Mouse (Mus musculus) kidney, postnatal 36 days (tissue): Measurements from ENCODE around the gene Tesc.

ENCODE experiments used
- DNase-seq, 2 experiments: peaks; one replicate each; pipeline ENCODE4 v3.0.0; 2021 to 2022; ENCODE audit warnings: mixed read lengths in 2 of 2

Gene Tesc

DNA sequence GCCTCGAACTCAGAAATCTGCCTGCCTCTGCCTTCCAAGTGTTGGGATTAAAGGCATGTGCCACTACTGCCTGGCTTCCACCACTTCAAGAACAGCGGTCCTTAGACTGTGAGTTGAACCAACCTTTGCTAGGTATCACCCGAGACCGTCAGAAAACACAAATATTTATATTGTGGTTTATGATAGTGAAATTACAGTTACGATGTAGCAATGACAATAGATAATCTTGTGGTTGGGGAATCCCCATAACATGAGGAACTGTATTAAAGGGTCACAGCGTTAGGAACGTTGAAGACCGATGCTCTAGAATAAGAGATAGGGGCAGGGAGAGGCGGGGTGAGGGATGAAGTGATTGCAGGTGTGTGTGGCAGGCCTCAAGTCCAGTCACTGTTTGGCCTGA lies 17.8 kb downstream of the Tesc start:
- no peak for DNase-seq

DNA sequence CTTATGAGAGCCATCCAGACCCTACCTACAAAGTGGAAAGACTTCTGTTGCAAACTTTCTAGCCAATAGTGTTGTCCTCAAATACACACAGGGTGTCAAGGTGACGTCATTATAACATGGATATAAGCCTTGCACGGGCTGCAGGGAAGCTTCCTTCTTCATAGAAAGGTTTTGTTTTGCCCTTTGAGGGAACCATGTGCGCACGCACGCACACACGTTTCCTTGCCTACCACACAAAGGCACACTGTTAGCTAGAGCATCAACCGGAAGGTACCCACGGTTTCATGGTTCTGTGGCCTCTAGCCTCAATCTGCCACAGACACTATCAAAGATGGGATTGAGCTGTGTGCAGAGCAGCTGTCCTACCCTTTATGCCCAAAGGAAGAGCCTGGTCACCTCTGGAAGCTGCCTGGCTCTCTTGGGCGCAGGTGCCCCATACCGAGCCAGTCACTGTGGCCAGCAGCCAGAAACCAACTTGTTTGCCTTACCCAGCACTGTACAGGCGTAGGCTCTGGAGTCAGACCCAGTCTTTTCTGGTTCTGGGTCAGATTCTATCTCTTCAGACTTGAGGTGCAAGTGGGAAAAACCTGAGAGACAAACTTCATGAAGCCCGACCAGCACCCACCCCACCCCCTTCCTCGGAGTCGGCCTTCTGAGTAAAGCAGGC lies 19.7 kb downstream of the Tesc start:
- DNase-seq: peak in 1 of 2 experiments; percentile 57

DNA sequence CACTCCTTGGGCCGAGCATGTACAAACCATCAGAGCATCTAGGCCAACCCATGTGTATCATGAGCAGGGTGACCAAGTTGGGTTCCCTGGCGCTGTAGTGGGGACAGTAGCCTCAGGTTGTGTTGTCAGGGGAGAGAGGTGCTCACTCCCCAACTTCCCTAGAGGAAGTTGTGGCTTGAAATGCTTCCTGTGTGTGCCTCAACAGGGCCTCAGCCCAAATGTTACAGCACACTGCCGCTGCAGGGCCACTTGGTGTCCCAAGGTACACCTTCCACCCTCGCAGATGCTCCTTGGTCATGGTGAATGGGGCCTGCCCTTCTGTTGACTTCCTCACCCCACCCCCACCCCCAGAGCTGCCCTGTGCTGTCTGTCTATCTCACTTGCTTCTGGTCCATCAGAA lies 20.9 kb downstream of the Tesc start:
- DNase-seq: no peak

DNA sequence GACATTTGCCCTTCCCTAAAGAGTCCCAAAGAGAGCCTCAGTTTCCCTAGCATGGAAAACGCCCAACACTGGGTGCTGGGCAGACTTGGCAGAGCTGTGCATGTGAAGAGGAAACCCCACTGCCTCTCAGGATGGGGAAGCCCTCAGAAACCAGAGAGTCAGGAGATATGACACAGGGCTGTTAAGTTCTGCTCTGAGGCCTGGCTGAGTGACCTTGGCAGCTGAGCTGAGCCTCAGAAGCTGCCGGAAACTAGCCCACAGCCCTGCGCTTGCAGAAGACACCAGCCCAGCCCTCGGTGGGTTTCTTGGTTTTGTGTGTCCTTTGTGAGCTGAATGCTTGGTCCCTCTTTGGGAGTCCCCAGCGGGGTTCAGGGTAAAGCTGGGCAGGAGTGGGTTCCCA lies 21.4 kb downstream of the Tesc start:
- no peak for DNase-seq

DNA sequence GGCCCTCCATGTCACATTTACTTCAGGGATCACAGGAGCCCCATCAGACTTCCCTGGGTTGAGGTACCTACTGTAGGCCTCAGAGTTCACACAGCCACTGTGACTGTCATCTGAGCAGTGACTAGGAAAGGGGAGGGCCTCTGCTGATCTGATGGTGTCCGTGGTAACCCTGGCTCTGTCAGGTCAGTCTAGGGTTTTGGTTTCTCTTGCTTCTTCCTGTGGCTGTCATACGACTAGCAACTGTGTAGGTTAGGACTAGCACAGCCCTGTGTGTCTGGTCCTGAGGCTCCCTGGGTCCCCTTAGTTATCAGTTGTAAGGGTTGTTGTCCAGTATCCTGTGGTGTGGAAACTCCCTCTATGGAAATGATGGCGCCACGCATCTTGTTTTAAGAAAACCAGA lies 23.2 kb downstream of the Tesc start:
- DNase-seq: no peak

DNA sequence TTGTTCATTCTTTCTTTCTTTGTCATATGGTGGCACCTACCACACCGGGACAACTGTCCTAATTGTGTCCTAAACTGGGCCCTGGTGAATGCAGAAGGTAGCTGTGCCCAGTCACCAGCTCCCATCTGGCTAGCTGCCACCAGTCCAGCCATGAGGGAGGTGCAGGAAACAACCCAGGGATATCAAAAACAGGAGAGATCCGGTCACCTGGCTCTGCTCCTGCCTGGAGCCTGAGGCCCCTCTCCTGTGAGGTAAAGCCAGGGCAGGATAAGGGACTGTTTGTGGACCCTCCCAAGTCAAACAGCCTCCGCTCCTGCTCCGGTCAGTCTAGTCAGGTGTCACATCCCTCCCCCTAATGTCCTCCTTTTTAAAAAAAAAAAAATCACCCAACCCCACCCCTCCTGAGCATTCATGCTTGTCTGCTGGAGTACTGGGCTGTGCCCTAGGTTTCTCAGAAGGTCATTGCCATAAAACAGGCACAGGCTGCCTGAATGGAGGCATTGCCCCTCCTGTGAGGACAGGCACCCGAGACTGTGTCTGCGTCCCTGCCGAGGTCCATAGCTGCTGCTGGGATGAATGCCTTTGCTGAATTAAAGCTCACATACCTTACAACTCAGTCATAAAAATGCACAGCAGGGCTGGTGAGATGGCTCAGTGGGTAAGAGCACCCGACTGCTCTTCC lies 24.6 kb downstream of the Tesc start:
- DNase-seq: peak; percentile 86 to 89

DNA sequence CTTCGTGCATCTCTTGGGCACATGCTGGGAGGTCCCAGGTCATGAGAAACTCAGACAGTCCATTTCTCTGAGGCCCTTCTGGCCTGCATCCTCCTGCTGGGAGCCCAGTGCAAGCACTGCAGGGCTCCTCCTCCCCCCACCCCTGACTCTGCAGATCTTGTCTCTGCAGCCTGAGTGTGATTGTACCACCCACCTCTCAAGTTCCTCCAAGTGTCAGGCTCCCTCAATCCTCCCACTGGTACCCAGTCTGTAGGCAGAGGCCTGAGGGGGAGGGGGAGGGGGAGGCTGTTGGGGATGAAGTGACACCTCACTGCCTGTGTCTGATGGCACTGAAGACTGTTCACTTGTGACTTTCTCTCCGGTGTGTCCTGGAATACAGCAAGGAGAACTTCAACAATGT lies 25.7 kb downstream of the Tesc start:
- no peak for DNase-seq

DNA sequence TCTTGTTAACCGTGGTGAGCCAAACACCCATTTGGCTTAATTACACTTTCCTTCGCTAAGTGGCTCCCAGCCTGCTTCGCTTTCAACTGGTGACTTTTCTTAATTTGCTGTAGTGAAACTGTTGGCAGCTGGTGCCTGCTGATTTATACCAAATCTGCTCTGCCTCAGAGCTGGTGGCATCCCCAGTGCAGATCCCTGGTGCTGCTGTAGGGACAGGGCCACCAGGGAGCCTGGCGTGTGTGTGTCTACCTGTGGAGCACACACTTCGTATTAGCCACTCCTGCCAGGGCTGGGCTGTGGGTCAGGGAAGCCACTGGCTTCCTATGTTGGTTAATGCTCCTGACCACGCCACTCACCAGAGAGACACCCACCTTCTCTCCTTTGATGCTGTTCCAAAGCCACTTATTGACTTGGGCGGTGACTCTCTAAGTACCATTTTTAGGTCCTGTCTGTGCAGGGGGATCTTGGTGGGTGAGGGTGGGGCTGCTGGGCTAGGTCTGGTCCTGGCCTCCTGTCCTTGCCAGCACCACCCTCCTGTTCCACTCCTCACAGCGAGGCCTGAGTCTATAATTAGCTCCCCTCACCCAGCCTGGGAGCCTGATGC lies 30.1 kb downstream of the Tesc start:
- DNase-seq: no peak

DNA sequence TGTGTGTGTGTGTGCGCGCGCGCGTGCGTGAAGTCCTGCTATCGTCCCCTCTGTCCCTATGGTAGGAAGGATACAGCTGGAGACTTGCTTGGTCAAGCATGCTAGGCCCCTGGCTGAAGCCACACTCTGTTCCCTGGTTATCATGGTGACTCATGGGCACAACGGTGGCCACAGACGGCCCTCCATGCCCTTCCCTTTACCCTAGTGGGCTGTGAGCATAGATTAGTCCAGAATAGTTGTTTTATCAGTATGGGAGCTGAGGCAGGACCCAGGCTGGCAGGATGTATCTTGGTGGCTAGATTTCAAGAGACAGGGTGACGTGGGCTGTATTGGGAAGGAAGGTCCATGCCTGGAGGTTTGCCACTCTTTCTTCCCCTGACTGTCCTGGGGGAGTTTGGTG lies 31.3 kb downstream of the Tesc start:
- no peak for DNase-seq

DNA sequence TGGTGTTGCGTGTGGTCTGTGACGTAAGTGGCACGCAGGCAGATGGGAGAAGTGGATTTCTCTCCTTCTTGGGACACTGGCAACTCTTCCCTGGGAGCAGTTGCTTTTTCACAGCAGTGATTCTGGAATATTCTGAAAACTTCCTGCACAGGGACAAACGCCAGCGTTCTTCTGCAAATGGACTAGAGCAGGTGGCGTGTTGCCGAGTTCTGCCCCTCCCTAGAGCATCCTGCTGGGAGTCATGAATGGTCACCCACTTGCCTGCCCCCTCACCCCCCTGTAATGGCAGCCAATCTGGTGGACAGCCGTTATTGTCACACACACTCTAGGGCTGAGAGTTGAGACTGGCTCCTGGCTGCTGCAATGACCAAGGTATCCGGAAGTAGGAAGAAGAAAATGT lies 32.1 kb downstream of the Tesc start:
- no peak for DNase-seq

DNA sequence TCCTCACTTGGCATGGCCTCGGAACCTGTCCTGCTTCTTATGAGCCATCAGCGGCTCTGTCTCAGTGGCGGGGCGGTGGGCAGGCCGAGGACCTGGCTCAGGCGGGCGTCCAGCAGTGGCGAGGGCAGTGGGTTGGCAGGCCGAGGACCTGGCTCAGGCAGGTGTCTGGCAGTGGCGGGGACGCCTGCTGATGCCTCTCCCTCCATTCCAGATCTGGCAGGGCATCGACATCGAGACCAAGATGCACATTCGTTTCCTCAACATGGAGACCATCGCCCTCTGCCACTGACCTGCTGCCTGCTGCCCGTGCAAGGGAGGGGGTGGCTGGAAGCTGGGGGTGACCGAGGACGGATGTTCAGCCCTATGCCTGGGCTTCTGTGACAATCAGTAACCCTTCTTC lies 33.8 kb downstream of the Tesc start:
- no peak for DNase-seq

DNA sequence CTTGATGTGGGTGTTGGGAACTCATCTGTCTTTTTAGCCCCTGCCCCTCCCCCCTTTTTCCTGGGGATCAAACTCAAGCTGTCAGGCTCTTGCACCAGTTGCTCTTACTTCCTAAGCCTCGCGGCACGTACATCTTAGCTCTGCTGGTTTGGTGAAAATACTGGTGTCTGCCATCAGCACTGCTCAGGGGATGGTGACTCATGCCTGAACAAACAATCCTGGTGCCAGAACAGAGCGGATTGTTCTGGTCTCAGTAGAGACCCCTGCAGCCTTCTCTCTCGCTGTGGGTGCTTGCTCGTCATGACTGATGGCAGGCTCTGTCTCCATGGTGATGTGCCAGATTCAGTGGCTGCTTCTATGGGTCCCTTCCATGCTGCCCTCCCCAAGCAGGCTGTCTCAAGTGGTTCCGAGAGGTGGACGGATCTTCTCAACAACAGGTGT lies 35.7 kb downstream of the Tesc start:
- no peak for DNase-seq

DNA sequence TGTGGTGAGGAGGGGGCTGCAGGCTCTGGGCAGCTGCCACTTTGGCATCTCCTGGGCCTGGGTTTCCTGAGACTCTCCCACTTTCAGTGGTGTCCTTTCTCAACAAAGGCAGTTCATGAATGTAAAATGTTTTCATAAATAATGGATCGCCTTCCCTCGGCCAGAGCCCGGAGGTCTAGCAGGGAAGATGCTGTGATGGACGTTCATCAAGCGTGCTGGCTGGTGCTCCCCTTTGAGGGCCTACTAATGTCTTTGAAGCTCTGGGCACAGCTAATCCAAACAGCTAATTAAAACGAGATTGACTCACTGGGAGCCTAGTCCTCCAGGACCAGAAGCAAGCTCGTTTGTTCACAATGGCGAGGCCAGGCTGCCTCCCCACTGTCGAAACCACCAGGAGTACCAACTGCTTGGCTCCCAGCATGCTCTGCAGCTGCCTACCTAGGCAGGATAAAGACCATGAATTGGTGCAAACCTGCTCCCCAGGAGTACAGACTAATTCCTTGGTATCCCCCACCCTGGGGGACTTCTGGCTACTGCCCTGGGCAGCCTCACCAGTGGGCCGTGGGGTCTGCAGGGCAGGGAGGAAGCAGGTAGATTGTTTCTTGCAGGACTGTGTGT lies 36.9 kb downstream of the Tesc start:
- DNase-seq: no peak

DNA sequence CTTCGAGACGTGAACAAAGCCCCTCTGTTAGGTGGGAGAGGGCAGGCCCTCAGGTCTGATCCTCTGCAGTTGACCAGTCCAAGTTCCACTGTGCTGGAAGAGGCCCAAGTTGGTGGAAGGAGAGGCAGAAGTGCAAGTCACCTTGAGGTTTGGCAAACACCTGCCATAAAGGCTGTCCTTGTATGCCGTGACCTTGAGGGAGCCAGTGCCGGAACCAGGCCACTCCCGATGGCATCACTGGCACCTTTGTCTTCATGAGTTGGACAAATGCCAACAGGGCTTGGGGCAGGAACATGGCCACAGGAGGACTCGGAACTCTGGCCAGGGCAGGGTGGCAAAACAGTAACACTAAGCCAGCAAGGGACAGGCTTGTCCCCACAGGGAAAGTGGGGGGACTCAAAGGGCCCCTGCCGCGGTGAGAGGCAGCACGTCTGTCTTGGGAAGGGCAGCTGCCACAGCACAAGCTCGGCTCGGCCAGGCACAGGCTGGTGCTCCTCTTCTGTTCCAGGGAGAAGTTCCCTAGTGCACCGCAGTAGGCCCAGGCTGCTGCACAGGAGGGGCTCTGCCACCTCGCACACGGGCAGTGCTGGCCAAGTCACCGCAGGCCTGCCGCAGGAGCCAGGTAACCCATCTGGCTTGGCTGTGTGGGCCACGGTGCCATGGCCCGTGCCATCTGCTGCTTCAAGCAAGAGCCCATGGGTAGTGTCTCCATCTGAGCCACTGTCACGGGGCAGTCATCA lies 38.1 kb downstream of the Tesc start:
- DNase-seq: peak; percentile 85 to 88

DNA sequence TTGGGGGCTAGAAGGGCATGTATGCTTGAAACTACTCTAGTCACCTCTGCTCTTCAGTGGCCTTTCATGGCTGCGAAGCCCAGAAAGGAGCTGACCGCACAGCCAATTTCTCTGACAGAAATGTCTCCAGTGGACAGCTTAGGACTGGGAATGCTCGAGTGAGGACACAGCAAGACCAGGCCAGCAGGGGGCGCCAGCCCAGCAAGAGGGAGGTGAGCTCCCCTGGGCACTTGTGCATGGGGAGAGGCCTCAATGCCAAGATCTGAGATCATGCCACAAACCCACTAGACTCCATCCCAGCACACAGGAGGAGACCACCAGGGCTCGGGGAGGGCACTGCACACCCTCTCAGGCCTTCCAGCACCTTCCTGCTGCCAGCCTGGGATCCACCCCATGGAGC lies 39.3 kb downstream of the Tesc start:
- peak; percentile 65 to 91 for DNase-seq

DNA sequence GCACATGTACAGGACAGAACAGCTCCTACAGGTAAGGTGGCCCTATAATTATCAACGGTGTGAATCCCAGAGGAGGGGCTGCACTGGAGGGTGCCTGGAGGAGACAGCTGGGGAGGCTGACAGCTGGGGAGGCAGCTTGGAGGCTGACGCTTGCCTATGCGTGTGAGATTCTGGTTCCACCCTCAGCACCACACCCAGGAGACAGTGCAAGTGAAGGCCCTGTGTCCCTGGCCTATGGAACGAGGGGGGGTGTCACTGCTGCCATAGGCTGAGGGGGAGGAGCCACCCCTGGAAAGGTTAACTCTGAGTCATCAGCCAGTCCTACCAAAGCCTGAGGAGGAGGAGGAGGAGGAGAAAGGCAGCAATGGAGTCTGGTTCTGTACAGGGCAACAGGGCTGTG lies 40.0 kb downstream of the Tesc start:
- DNase-seq: no peak

DNA sequence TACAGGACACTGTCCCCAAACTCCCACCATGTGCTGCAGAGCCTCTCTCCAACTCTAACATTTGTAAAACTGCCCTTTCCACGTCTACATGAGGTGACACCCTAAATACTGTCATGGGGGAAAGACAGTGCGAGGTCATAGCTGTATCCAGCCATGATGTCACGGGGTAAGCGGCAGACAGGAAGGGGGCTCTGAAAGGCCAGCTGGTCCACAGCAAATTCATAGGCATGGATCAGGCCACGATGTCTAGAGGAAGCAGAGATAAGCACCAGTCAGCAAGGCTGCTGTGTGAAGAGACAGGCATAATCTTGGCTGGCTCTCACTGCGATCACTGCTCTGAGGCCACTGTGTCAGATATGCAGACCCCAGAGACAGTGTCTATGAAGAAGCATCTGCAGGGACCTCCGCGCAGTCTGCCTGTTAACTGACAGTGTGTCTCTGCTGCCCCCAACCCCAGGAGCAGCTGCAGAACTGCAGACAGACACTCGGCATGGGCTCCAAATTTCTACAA lies 40.5 kb downstream of the Tesc start:
- DNase-seq: no peak

DNA sequence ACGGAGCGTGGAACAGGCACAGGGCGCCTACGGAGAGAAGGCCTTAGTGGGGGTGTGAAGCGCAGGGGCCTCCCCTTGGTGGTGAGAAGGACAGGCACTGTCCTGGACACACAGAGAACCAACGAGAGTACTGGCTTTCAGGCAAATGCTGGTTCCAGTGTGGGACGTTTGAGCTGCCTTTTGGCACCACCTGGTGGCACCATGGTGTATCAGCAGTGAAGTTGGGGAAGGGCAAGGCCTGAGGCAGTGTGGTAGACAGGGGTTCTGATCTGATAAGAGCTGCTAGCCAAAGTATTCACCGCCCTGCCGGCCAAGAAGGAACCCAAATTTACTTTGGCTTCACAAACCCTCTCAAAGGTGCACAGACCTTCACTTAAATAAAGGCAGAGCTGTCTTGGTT lies 41.8 kb downstream of the Tesc start:
- peak; percentile 66 to 82 for DNase-seq

DNA sequence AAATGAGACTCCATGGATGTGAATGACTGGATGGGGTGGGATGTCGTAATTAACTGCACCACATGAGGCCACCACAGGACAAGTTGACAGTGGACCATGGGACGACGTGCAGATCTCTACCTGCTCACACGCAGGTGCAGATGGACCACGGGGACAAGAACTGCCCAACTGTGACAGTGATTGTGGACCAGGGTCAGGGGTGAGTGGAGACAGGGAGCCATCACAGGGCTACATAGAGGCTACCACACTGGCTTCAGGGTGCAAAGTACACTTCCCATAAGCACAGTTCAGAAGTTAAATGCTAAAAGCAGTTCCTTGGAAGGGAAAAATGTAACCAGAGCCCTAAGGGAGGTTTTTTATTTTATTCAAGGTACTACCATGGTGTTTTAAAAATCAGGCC lies 44.2 kb downstream of the Tesc start:
- DNase-seq: peak; percentile 61 to 63

DNA sequence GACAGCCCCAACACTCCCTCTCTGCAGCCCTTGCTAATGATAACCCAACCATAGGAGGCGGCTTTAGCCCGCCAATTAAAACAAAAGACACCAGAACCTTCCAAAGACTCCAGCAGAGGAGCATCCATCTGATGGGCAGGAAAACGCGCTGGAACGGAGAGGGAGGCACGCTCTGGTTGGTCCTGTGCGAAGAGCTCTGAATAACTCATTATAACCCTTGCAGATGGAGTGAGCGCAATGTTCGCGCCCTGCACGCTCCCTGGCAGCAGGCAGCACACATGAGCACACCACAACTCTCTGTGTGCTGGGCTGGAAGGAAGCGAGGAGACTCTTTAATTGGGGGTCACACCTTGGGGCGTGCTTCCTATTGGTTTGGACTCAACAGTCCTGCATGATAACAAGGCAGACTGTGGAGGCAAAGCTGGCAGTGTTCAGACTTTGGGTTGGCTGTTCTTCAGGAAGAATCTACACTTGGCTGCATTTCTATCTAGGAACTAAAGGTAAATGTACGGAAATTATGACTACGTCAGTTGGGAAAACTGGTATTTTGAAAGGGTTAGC lies 45.8 kb downstream of the Tesc start:
- no peak for DNase-seq

DNA sequence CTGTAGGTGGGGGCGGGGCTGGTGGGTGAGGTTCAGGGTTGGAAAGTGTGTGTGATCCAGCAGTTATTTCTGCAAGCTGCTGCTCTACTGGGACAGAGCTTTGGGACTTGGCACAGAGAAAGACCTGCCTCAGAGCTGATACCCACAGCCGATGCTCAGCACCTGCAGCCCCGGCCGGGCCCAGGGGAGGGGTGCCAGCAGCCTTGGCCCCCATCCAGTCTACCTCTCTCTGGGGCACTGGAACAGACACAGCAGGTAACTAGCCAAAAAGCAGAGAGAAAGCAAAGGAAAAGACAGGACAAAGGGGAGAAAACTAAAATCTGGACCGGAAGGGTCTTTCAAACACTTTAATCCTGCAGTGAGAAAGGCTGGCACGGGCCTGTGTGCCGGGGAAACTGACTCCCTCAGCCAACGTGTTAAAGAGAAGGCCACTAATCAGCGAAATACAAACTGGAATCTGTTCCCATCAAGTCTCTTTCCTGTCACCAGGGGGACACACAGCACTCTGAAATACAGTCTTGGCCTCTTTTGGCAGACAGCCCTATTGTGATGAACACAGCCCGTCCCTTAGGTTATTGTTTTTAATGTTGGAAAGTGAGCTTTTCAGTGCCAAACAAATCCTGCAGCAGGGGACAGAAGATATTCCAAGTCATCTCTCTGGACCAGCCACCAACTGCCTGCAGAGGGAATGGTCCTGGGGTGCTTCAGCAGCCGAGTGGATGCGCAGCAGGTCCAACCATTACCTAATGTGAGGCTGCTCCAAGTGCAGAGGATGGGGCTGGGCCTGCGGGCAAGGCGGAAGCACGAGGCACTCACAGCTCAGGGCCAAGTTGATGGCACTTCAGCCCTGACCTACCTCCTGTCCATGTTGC lies 49.4 kb downstream of the Tesc start:
- DNase-seq: no peak

DNA sequence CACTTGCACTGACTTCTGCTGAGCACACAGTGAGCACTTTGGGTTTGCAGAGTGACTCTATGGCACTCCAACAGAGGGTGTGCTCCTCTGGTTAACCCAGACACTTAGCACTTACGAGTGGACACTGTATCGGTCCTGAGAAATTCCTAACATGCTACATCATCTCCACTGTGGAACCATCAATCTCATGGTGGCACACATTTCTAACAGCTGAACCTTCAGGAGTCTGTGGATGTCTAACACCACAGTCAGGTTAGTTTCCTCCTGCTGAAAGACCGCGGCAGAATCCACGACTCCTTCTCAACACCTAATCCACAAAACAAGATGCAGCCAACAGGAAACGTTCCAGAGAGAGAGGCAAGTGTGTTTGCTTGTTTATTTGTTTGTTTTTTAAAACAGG lies 51.0 kb downstream of the Tesc start:
- no peak for DNase-seq
